Mouse (Mus musculus) cortical plate, adult 2 months (tissue): Measurements from ENCODE around the gene Urad.

ENCODE experiments used
- CTCF ChIP-seq: fragments of 200-500 bp; IDR thresholded peaks from 2 replicates; pipeline ENCODE4 v1.5.1; 2011; ENCODE audit warnings: mild to moderate bottlenecking, control low read depth, low read length; ENCODE audit not compliant: insufficient read depth; ENCODE audit errors: extremely low read depth
- POLR2A ChIP-seq: fragments of 200-500 bp; IDR thresholded peaks from 2 replicates; pipeline ENCODE4 v1.6.1; 2011; ENCODE audit warnings: mild to moderate bottlenecking, low read length, control low read depth; ENCODE audit not compliant: insufficient read depth; ENCODE audit errors: extremely low read depth

- no peak for TF ChIP-seq CTCF
- no peak for TF ChIP-seq POLR2A
These were observed 32.7 kb upstream of the Urad start for GRCm38 (mm10) chr5:147354985-147355384.
